Mouse (Mus musculus): Measurements from ENCODE around the gene D430041D05Rik.

DNA sequence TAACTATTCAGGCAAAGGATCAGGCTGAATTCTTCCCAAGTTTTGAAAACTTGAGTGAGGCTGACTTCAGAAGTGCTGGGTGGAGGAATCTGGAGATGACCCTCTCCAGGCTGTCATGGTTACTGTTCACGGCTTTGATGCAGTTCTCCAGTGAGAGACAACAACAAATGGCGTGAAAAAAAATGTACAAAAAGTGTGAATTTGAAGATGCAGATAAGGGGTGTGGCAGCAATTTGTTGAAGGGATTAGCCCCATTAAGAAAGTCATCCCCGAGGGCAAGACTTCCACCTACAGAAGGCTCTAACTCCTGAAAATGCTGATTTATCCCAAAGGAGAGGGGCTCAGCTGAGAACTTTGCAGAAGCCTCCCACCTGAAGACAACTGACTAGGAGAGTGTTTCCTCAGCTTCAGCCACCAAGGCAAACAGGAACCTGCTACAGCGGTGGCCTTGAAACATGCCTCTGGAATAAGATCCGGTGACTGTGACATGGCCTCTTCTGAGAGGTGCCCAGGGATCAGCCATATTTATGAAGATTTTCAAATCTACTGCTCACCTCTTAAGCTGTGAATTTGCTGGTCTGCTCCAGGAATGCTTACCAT is 227.5 kb downstream of the D430041D05Rik start:
- TF ChIP-seq POLR2A (IDR thresholded peaks at IDR 0.05; ENCODE audit: borderline replicate concordance, extremely low read depth, insufficient read depth, insufficient read length, poor library complexity, severe bottlenecking): no peak
- no peak for TF ChIP-seq CTCF (IDR thresholded peaks at IDR 0.05; ENCODE audit: borderline replicate concordance, extremely low read depth, insufficient read depth, insufficient read length)
